Mouse (Mus musculus) lung, embryonic 16.5 days (tissue): Measurements from ENCODE around the gene Mgat5. TPM values are rescaled to one million over a fixed set of nuclear protein-coding genes. Genes with fewer than 3 reads are reported as not detected.

Source experiments
- ATAC-seq: fragments of 200-750 bp; cut with Nextera tagmentation; 2 replicates; pipeline ENCODE4 v1.8.0; 2017; ENCODE audit warnings: low read depth, mild to moderate bottlenecking, moderate library complexity
- H3K27ac ChIP-seq: fragments of 300-500 bp; sonication (generic); 2 replicates; pipeline ENCODE4 v1.5.1; 2014; ENCODE audit warnings: mild to moderate bottlenecking, control low read depth, low read length
- H3K27me3 ChIP-seq: fragments of 300-500 bp; sonication (generic); 2 replicates; pipeline ENCODE4 v1.6.1; 2014; ENCODE audit warnings: low read depth, low read length, mixed read lengths; ENCODE audit not compliant: control insufficient read depth, insufficient read depth
- H3K36me3 ChIP-seq: fragments of 300-500 bp; sonication (generic); 2 replicates; pipeline ENCODE4 v1.6.1; 2014; ENCODE audit warnings: low read length; ENCODE audit not compliant: control insufficient read depth, insufficient read depth
- H3K4me1 ChIP-seq: fragments of 300-500 bp; sonication (generic); replicated peaks from 2 replicates; pipeline ENCODE4 v1.6.1; 2014; ENCODE audit warnings: low read length, mixed read lengths; ENCODE audit not compliant: control insufficient read depth, insufficient read depth
- H3K4me2 ChIP-seq: fragments of 300-500 bp; sonication (generic); 2 replicates; pipeline ENCODE4 v1.6.1; 2014; ENCODE audit warnings: low read depth, low read length, control low read depth
- H3K4me3 ChIP-seq: fragments of 300-500 bp; sonication (generic); 2 replicates; pipeline ENCODE4 v1.5.1; 2014; ENCODE audit warnings: mild to moderate bottlenecking, low read length, control low read depth
- H3K9ac ChIP-seq: fragments of 300-500 bp; sonication (generic); 2 replicates; pipeline ENCODE4 v1.6.1; 2014; ENCODE audit warnings: low read length, control low read depth
- H3K9me3 ChIP-seq: fragments of 300-500 bp; sonication (generic); 2 replicates; pipeline ENCODE4 v1.6.1; 2016; ENCODE audit warnings: low read length; ENCODE audit not compliant: control insufficient read depth
- WGBS: fragments of 180-500 bp; shearing (Covaris S2); extraction: QIAGEN DNeasy Blood & Tissue Kit; methylation state at CpG from one replicate; pipeline ENCODE4 v1.1.7; 2014; 5-methylcytosine and 5-hydroxymethylcytosine counted together
- polyA plus RNA-seq: library from polyadenylated mRNA; unstranded; fragments of >200 nt; fragmentation: Nextera tagmentation; extraction: Ambion mirVana; gene quantifications from 2 replicates; pipeline ENCODE4 v1.2.1, GENCODE M21; 2015

Gene Mgat5
- polyA plus RNA-seq, 1 experiment from 2014 or later, result 4.1 TPM

GRCm38 (mm10) chr1:127387661-127388060, 182.8 kb downstream of the Mgat5 start:
- H3K4me3 ChIP-seq, result no peak overlapping the region
- no peak overlapping the region for H3K9ac ChIP-seq
- no peaks in the 10 kb centered on the region for H3K27me3 ChIP-seq
- no peak for ATAC-seq
- no peaks in the 10 kb centered on the region for H3K4me1 ChIP-seq
- no peaks in the 10 kb centered on the region for H3K9me3 ChIP-seq
- peaks cover 4% of the 10 kb centered on the region; the same call in 1 of the 2 replicates for H3K36me3 ChIP-seq
- WGBS, result 86% methylated on average over 9 of the region's 9 CpGs
- H3K4me2 ChIP-seq, result no peak overlapping the region
- H3K27ac ChIP-seq, result no peak overlapping the region

DNA sequence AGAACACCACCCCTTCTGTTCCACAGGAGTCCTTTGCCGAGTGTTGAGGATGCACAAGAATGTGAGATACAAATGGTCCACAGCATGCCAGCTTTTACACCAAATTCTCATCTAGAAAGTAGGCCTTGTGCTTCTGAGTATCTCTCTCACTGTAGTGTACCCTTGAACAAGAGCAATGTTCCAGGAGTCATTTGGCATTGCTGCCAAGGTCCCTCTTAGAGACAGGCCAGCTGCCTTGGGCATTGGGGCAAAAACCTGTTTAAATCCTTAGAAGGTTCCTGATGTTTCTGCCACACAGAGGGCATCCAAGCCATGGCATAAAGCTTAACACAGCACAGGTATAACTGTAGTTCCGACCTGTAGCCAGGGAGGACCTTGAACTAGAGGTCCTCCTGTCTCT, 189.9 kb downstream of the Mgat5 start:
- no peak for ATAC-seq
- Histone ChIP-seq H3K4me3 (no peak overlapping the region), H3K9me3 (no peaks in the 10 kb centered on the region), H3K9ac (no peak overlapping the region), H3K27me3 (no peaks in the 10 kb centered on the region), H3K27ac (no peak overlapping the region), H3K36me3 (peaks cover 5% of the 10 kb centered on the region; the same call in 1 of the 2 replicates), H3K4me2 (no peak overlapping the region), H3K4me1 (no peaks in the 10 kb centered on the region)
- 91% methylated on average over 2 of the region's 2 CpGs for WGBS

GRCm38 (mm10) chr1:127395724-127396123, 190.9 kb downstream of the Mgat5 start:
- Histone ChIP-seq H3K9me3 (no peaks in the 10 kb centered on the region), H3K27ac (no peak overlapping the region), H3K4me3 (no peak overlapping the region), H3K4me1 (no peaks in the 10 kb centered on the region), H3K36me3 (0 out of 2 replicates have a peak, but pooled peaks cover 2% of the 10 kb centered on the region), H3K9ac (no peak overlapping the region), H3K27me3 (no peaks in the 10 kb centered on the region), H3K4me2 (no peak overlapping the region)
- 87% methylated on average over 5 of the region's 5 CpGs for WGBS
- ATAC-seq, result no peak

DNA sequence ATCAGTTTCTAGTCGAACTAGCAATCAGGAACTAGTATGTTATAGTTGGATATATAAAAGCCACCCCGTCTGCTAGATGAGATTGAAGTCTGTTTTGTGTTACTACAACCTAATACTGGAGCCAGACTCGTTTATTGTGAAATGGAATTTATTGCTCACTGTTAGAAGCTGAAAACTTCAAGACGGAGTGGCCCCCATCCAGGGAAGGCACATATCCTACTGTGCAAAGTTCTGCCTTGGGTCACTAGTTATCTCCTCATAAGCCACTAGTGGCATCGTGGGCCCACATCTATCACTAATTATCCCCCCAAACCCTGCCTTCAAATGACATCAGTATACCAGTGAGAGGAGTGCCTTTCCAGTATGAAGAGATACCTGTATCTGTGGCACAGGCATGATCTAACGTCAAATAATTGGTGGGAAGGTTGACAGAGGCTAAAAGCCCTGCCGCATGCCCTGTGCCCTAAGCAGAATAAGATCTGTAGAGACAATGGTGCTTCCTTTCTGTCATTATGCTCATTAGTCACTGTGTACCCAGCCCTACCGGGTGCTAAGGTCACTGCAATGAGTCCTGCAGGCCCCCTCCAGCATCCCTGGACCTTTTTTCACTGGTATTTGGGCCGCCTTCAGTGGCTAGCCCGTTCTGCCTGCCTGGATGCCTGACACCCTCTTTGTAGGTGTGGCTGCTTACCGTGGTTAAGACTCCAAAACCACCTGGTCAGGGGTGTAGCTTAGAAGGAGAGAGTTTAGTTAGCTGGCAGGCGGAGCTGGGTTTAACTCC, 191.9 kb downstream of the Mgat5 start:
- Histone ChIP-seq H3K27me3 (no peaks in the 10 kb centered on the region), H3K4me3 (no peak overlapping the region), H3K4me2 (no peak overlapping the region), H3K9ac (no peak overlapping the region), H3K27ac (no peak overlapping the region), H3K36me3 (0 out of 2 replicates have a peak, but pooled peaks cover 2% of the 10 kb centered on the region), H3K9me3 (no peaks in the 10 kb centered on the region), H3K4me1 (no peaks in the 10 kb centered on the region)
- ATAC-seq, result no peak
- 70% methylated on average over 12 of the region's 12 CpGs for WGBS

DNA sequence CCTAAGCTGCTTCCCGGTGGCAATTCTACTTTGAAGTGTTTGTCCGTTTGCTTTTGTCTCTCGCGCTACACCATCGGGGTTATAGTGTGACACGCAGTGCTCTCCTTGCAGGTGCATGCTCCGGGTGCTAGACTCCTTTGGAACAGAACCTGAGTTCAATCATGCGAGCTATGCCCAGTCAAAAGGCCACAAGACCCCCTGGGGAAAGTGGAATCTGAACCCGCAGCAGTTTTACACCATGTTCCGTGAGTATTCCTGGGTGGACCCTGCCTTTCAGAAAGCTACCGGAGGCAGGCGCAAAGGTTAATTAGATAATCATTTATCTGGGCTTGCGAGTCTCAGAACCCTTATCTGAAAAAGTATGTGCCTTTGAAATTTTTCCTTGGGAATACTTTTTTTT, 192.6 kb downstream of the Mgat5 start:
- no peak for ATAC-seq
- Histone ChIP-seq H3K27me3 (no peaks in the 10 kb centered on the region), H3K4me1 (no peaks in the 10 kb centered on the region), H3K4me2 (no peak overlapping the region), H3K4me3 (no peak overlapping the region), H3K27ac (no peak overlapping the region), H3K9ac (no peak overlapping the region), H3K36me3 (0 out of 2 replicates have a peak, but pooled peaks cover 2% of the 10 kb centered on the region), H3K9me3 (no peaks in the 10 kb centered on the region)
- WGBS, result 60% methylated on average over 13 of the region's 13 CpGs

DNA sequence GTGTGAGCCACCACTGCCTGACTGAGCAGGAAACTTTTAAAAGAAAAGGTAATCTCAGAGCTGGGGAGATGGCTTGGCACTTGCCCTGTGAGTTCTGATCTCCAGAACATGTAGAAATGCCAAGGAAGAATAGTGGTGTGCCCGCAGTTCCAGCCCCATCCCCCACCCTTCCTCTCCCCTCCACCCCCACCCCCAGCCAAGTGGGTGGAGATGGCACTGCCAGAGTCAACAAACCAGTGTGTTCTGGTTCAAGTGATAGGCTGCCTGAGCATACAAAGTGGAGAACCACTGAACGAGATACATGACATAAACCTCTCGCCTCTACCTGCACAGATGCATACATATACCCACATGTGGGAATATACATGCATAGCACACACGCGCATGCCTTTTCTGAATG, 193.4 kb downstream of the Mgat5 start:
- H3K4me2 ChIP-seq, result no peak overlapping the region
- H3K36me3 ChIP-seq, result no peaks in the 10 kb centered on the region
- H3K9ac ChIP-seq, result no peak overlapping the region
- no peak for ATAC-seq
- no peaks in the 10 kb centered on the region for H3K9me3 ChIP-seq
- no peak overlapping the region for H3K4me3 ChIP-seq
- no peak overlapping the region for H3K27ac ChIP-seq
- WGBS, result 83% methylated on average over 5 of the region's 5 CpGs
- no peaks in the 10 kb centered on the region for H3K4me1 ChIP-seq
- no peaks in the 10 kb centered on the region for H3K27me3 ChIP-seq

DNA sequence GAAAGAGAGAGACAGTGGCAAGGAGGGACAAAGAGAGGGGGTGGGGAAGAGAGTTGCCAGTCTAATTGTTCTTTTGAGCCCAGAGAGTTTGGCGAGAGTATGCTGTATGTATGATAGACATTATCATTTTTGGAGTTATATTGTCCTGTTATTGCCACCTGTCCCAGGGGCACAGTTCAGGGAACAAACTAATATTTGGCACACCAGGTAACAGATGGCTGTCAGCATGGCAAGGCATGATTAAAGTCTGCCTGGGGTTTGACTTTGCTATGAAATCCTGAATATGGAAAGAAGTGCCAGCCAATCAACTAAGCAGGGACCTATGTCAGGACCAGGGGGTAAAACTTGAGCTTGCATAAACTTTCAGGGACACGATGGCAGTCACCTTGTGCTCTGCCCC, 195.4 kb downstream of the Mgat5 start:
- WGBS, result 68% methylated on average over 2 of the region's 2 CpGs
- no peak overlapping the region for H3K4me2 ChIP-seq

DNA sequence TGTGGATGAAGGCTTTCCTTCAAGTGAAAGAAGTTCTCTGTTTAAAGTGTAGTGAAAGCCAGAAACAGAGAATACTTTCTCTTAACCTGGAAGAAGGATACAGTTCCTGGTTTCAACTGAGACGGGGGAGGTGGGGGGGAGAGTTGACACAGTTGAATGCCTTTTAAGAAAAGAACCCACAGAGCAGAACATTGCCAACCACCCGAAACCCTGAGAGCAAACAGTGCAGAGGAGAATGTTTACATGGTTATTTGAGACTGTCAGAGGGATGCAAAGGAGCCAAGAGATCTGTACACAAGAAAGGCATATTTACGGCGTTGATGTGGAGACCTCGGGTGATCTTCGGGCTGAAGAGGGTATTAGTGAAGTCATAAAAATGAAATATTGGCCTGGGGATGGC, 195.9 kb downstream of the Mgat5 start:
- Histone ChIP-seq H3K27ac (no peak overlapping the region), H3K9me3 (no peaks in the 10 kb centered on the region), H3K27me3 (no peaks in the 10 kb centered on the region), H3K4me1 (no peaks in the 10 kb centered on the region), H3K4me3 (no peak overlapping the region), H3K9ac (no peak overlapping the region), H3K4me2 (no peak overlapping the region), H3K36me3 (no peaks in the 10 kb centered on the region)
- peak; percentile 28; the same call in 1 of the 2 replicates for ATAC-seq
- WGBS, result 51% methylated on average over 6 of the region's 6 CpGs

More for the DNA sequence above, 195.4 kb downstream of the Mgat5 start:
- Histone ChIP-seq H3K27ac (no peak overlapping the region), H3K9me3 (no peaks in the 10 kb centered on the region), H3K4me3 (no peak overlapping the region), H3K36me3 (no peaks in the 10 kb centered on the region), H3K4me1 (no peaks in the 10 kb centered on the region), H3K9ac (no peak overlapping the region), H3K27me3 (no peaks in the 10 kb centered on the region)
- no peak for ATAC-seq

DNA sequence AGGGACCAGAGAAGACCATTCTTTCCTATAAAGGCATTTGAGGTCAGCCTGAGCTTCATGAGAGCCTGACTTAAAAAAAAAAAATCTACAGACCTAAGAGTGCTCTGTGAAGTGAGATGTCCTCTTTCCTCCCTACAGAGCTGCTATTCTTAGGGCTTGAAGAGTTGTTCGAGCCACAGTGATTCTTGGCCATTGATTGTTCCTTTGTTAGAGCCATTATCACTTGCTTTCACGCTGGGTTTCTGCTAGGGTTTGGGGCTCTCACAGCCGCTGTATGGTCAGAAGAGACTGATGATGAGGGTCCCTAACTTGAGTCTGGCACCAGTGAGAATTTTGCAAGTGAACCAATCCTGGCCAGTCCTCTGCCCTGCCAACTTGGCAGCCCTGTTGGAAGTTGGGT, 199.8 kb downstream of the Mgat5 start:
- H3K27ac ChIP-seq, result no peak overlapping the region
- ATAC-seq, result no peak
- no peak overlapping the region for H3K4me3 ChIP-seq
- 66% methylated on average over 3 of the region's 3 CpGs for WGBS
- no peaks in the 10 kb centered on the region for H3K9me3 ChIP-seq
- no peaks in the 10 kb centered on the region for H3K36me3 ChIP-seq
- peaks cover 7% of the 10 kb centered on the region; the same call in 1 of the 2 replicates for H3K4me1 ChIP-seq
- H3K27me3 ChIP-seq, result no peaks in the 10 kb centered on the region
- H3K4me2 ChIP-seq, result no peak overlapping the region
- no peak overlapping the region for H3K9ac ChIP-seq
